Mouse (Mus musculus) neutrophil, adult 83 days (primary cell): ENCODE data around the gene Car5a. TPM values are rescaled to one million over a fixed set of nuclear protein-coding genes. Genes with fewer than 3 reads are reported as not detected.

Experiments
- total RNA-seq, 2 experiments: library from RNA; stranded (reverse); gene quantifications; one replicate each; pipeline ENCODE4 v1.2.4; 2023

Gene Car5a
- under 1 TPM in 1 of 2 experiments, not detected in 1; 0.28 TPM for total RNA-seq

GRCm38 (mm10) chr8:121944831-121945230, at the start of gene Car5a:
Car5a (minus strand) TSS chr8:121944904.

GRCm38 (mm10) chr8:121949222-121949800, 4.6 kb upstream of the Car5a start, which contains the start of gene Banp:
Banp (plus strand) TSS chr8:121949750.

GRCm38 (mm10) chr8:121907587-121908248, 37.0 kb downstream of the Car5a start, which contains the start of gene Slc7a5:
Slc7a5 (minus strand) TSS chr8:121907694.

Other genes starting within 250 kb of the Car5a start
- gene Jph3, start 215.3 kb downstream of the Car5a start, total RNA-seq: not detected
- gene Klhdc4, start 115.3 kb downstream of the Car5a start, total RNA-seq: 10 to 100 TPM; 38.4 to 41.2 TPM
- 10 to 100 TPM; 20.6 to 21.4 TPM for gene Slc7a5, start 37.2 kb downstream of the Car5a start, total RNA-seq
- 10 to 100 TPM; 25.6 to 39.0 TPM for gene Banp, start 4.8 kb upstream of the Car5a start, total RNA-seq